Mouse (Mus musculus) ES-Bruce4 (cell line): ENCODE data around the gene D230025D16Rik. TPM values are rescaled to one million over a fixed set of nuclear protein-coding genes. Genes with fewer than 3 reads are reported as not detected.
A peak's percentile ranks its signal among the peaks of the same experiment; 100 is the strongest.

ENCODE experiments used
- H3K27ac ChIP-seq: 2 replicates; pipeline ENCODE4 v1.5.1; 2012; ENCODE audit warnings: low read length, inconsistent platforms; ENCODE audit not compliant: insufficient read depth
- H3K27me3 ChIP-seq: 2 replicates; pipeline ENCODE4 v1.6.1; 2012; ENCODE audit warnings: mild to moderate bottlenecking, low read length, inconsistent platforms; ENCODE audit not compliant: control insufficient read depth, poor library complexity, insufficient read depth, severe bottlenecking
- H3K36me3 ChIP-seq: 2 replicates; pipeline ENCODE4 v1.6.1; 2012; ENCODE audit warnings: inconsistent platforms, mild to moderate bottlenecking, low read length, moderate library complexity; ENCODE audit not compliant: control insufficient read depth, poor library complexity, insufficient read depth, severe bottlenecking
- H3K4me1 ChIP-seq: one replicate; pipeline ENCODE4 v1.8.1; 2011; ENCODE audit warnings: low read length; ENCODE audit not compliant: control insufficient read depth, insufficient read depth
- H3K4me3 ChIP-seq: 2 replicates; pipeline ENCODE4 v1.5.1; 2011; ENCODE audit warnings: low read depth, mild to moderate bottlenecking, low read length
- H3K9ac ChIP-seq: 2 replicates; pipeline ENCODE4 v1.6.1; 2012; ENCODE audit warnings: low read depth, mild to moderate bottlenecking, inconsistent platforms; ENCODE audit not compliant: poor library complexity, severe bottlenecking
- H3K9me3 ChIP-seq: replicated peaks from 2 replicates; pipeline ENCODE4 v1.6.1; 2012; ENCODE audit warnings: mild to moderate bottlenecking, low read length, inconsistent platforms; ENCODE audit not compliant: control insufficient read depth, poor library complexity, insufficient read depth, severe bottlenecking
- CTCF ChIP-seq: IDR thresholded peaks from one replicate; pipeline ENCODE4 v1.8.1; 2011; ENCODE audit warnings: low read depth, low read length
- EP300 ChIP-seq: IDR thresholded peaks from 2 replicates; pipeline ENCODE4 v1.6.1; 2011; ENCODE audit warnings: low read depth, low read length; ENCODE audit not compliant: insufficient read depth
- POLR2A ChIP-seq: IDR thresholded peaks from one replicate; pipeline ENCODE4 v1.8.1; 2011; ENCODE audit warnings: low read length; ENCODE audit not compliant: insufficient read depth
- polyA plus RNA-seq: library from polyadenylated mRNA; stranded (reverse); fragments of >200 nt; gene quantifications from 2 replicates; pipeline ENCODE4 v1.2.4, GENCODE M21; 2011; ENCODE audit warnings: low read depth; ENCODE audit not compliant: missing spikeins, insufficient read depth, insufficient read length

Gene D230025D16Rik
- polyA plus RNA-seq, 1 experiment, result 88.0 TPM

DNA sequence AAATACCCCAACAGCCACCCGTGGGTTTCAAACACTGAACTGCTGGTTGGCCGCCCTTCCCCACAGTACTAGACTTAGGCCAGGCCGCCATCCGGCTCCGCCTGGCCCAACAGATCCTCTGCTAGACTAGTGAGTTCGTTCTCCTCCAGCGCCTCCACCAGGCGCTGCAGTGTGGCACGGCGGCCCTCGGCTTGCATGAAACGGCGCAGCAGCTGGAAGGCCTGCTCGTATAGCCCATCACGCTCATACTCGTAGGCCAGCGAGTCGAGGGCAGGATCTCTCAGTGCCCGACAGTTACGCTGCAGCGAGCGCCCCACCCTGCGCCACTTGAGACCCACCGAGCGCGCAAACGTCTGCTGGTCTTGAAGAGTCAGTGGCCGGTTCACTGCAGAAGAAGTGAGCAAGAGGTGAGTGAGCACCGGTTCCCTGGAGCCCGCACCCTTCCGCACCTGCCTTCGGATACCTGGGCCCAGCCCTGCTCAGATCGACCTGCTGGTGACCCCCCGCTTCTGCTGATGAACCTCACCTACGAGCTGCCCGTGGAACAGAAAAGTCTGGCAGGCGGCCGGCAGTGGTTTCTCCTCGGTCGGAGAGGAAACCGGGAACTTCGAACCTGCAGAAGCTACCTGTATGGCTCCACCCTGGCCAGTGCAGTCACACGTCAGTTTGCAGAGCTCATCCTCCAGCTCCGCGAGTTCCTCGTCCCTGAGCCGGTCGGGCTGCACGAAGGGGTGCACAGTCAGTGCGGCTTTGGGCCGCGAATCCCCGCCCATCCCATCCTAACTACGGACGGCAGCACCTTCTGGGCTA lies 34.2 kb downstream of the D230025D16Rik start:
- H3K36me3 ChIP-seq, result no peaks in the 10 kb centered on the region
- no peaks in the 10 kb centered on the region for H3K27me3 ChIP-seq
- H3K4me1 ChIP-seq, result no peaks in the 10 kb centered on the region
- H3K9ac ChIP-seq, result peak overlapping the region; percentile 32
- no peak overlapping the region for H3K27ac ChIP-seq
- TF ChIP-seq CTCF (peak; percentile 33), EP300 (no peak; the same call in 1 of the 2 replicates)
- peak overlapping the region; percentile 65 for H3K4me3 ChIP-seq
- H3K9me3 ChIP-seq, result no peaks in the 10 kb centered on the region

- no peaks in the 10 kb centered on the region for H3K27me3 ChIP-seq
- peak overlapping the region; percentile 32 for H3K9ac ChIP-seq
- TF ChIP-seq CTCF (peak; percentile 96), EP300 (0 out of 2 replicates have a peak, but pooled peaks have one; percentile 51), POLR2A (no peak)
- peak overlapping the region; percentile 65 for H3K4me3 ChIP-seq
- no peak overlapping the region for H3K27ac ChIP-seq
- no peaks in the 10 kb centered on the region for H3K9me3 ChIP-seq
- H3K4me1 ChIP-seq, result no peaks in the 10 kb centered on the region
- no peaks in the 10 kb centered on the region for H3K36me3 ChIP-seq
Measured at GRCm38 (mm10) chr8:105259721-105260320, 34.9 kb downstream of the D230025D16Rik start.

DNA sequence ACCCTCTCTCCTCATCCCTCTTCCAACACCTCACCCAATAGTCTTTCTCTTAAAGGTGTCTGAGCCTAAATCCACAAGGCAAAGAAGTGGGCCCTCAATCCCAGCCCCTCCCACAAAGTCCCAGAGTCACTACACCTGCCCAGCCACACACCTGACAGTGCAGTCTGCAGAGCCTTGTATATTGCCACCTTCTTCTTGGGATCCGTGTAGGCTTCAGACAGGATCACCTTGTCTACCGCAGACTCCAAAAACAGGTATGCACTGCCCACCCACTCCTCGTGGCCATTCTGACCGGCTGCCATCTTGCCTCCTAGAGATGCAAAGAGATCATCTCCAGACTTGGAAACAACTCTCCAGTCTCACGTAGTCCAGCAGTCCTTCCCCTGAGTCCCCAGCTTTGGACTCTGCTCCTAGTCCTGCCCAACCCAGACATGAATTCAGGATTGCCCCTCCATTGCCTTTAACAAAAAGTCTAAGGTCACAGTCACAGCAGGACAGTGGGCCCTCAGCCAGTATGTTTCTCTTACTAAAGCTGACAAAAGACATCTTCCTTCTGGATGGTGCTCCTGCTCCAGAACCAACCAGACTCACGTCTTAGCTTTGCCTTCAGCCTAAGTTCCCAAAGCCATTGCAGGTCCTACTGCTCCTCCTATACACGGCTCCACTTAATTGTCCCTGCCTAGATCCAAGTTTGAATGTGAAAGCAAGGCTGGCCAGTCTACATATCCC lies 35.6 kb downstream of the D230025D16Rik start:
- no peaks in the 10 kb centered on the region for H3K27me3 ChIP-seq
- TF ChIP-seq EP300, result no peak
- no peak for TF ChIP-seq CTCF
- TF ChIP-seq POLR2A, result no peak
- H3K36me3 ChIP-seq, result no peaks in the 10 kb centered on the region
- H3K9ac ChIP-seq, result no peak overlapping the region
- no peaks in the 10 kb centered on the region for H3K4me1 ChIP-seq
- H3K27ac ChIP-seq, result no peak overlapping the region
- H3K4me3 ChIP-seq, result no peak overlapping the region
- H3K9me3 ChIP-seq, result no peaks in the 10 kb centered on the region

DNA sequence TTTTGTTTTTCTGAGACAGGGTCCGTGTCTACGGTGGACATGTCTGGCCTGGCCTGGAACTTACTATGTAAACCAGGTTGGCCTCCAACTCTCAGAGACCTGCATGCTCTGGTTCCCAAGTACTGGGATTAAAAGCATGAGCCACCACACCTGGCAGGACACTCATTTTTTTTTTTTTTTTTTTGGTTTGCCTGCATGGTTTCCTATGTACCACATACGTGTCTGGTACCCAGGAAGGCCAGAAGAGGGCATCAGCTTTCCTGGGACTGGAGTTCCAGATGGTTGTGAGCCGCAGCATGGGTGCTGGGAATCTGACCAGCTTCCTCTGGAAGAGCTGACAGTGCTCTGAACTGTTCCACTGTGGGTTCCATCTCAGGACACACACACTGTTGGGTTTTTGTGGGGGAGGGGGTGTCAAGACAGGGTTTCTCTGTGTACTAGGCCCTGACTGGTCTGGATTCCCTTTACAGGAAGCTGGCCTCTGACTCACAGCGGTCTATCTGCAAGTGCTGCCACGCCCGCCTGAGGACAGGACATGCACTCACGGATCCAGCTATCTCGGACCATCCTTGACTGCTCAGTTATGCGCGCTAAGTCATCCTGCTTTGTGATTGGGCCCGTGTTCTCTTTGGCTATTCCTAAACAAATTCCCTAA lies 36.5 kb downstream of the D230025D16Rik start:
- no peaks in the 10 kb centered on the region for H3K36me3 ChIP-seq
- no peak overlapping the region for H3K27ac ChIP-seq
- no peaks in the 10 kb centered on the region for H3K27me3 ChIP-seq

DNA sequence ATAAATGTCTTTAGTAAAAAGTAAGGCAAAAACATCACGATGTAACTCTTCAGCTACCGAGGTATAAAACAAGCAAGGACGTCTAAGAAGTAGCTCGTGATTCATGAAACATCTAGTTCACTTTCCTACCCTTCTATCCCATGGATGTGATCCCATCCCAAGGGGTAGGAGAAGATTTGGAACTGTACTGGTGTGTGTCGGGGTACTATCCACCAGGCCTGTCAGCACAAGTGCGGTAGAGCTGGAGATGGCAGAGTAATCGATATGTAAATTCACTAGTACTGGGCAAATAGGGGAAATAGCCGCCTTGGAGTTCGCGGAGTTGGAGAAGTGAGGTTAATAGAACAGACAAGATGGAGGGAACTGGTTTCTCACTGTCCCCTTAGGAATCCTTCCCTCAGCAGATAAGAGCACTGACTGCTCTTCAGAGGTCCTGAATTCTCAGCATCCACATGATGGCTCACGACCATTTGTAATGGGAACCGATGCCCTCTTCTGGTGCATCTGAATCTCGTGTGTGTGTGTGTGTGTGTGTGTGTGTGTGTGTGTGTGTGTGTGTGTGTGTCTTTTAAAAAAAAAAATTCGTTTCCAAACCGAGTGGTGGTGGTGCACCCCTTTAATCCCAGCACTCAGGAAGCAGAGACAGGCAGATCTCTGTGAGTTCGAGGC lies 38.4 kb downstream of the D230025D16Rik start:
- H3K9me3 ChIP-seq, result no peaks in the 10 kb centered on the region
- H3K27me3 ChIP-seq, result 0 out of 2 replicates have a peak, but pooled peaks cover 2% of the 10 kb centered on the region
- H3K4me1 ChIP-seq, result no peaks in the 10 kb centered on the region
- no peak overlapping the region for H3K4me3 ChIP-seq
- H3K27ac ChIP-seq, result no peak overlapping the region
- H3K36me3 ChIP-seq, result no peaks in the 10 kb centered on the region
- H3K9ac ChIP-seq, result peak overlapping the region; percentile 64; the same call in 1 of the 2 replicates
- TF ChIP-seq CTCF, result no peak
- TF ChIP-seq EP300, result no peak
- no peak for TF ChIP-seq POLR2A

More for the DNA sequence above, 36.5 kb downstream of the D230025D16Rik start:
- H3K4me3 ChIP-seq, result no peak overlapping the region
- H3K9ac ChIP-seq, result no peak overlapping the region
- H3K9me3 ChIP-seq, result no peaks in the 10 kb centered on the region
- no peak for TF ChIP-seq POLR2A
- TF ChIP-seq EP300, result no peak
- peak; percentile 4 for TF ChIP-seq CTCF
- H3K4me1 ChIP-seq, result no peaks in the 10 kb centered on the region
